Mouse (Mus musculus): ENCODE data around the gene Krtap1-5.
"Not testable (repeated sequence)": the region's sequence is repeated elsewhere in the genome, so short reads cannot be mapped to it uniquely, and the experiment has no call there.

Gene Krtap1-5

DNA sequence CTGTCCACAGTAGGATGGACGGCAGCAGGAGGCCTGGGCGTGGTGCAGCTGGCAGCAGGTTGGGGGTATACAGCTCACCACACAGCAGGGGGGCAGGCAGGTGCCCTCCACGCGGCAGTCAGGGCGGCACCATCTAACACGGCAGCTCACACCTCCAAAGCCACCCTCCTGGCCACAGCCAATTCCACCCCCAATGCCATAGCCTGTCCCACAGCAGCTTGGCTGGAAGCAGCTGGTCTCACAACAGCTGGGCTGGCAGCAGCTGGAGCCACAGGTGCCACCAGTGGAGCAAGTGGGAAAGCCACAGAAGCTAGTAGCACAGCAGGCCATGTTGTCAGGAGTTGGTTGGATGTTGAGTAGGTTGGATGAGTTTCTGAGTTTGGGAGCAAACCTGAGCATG is at the start of gene Krtap1-5:
Gene Krtap1-5 (minus strand): TSS at position 381 of the 400 bp plus-strand sequence.
- no peak for DNase-seq

DNA sequence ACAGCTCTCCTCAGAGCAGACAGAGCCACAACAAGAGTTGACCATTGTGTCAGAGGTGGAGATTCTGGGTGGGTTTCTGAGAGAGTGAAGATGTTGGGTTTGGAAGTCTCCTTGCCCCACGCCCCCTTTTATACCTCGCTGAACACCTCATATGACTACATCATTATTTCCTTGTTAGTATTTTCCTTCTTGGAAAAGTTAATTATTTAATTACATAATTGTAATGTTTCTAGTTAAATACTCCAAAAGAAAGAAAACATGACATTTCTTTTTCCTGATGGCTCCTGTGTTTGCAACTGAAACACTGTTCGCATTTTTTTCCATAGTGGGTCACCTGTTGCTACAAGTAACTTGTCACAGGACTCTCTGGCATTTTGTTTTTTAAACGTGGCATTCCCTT is 47.3 kb upstream of the Krtap1-5 start, which contains the start of gene Krtap4-1:
Gene Krtap4-1 (minus strand): TSS at position 101 of the 400 bp plus-strand sequence.
- DNase-seq: no peak

DNA sequence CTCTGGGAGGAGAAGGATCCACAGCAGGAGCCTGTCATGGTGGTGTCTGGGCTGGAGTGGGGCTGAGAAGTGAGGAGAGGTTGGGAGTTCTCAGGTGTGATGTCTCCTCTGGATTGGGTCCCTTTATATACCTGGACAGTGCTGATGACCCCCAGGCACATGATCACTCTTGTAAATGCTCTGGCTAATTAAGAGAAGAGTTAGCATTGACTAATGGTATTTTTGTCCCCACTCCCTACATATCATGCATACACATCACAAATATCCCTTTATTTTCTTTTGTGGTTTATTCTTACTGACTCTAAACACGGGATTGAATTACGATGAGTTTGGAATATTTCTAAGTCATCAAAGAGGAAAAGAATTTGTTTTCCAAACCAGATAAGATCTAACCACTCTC is 39.5 kb upstream of the Krtap1-5 start, which contains the start of gene Gm11562:
Gene Gm11562 (minus strand): TSS at position 101 of the 400 bp plus-strand sequence.
- no peak for DNase-seq

DNA sequence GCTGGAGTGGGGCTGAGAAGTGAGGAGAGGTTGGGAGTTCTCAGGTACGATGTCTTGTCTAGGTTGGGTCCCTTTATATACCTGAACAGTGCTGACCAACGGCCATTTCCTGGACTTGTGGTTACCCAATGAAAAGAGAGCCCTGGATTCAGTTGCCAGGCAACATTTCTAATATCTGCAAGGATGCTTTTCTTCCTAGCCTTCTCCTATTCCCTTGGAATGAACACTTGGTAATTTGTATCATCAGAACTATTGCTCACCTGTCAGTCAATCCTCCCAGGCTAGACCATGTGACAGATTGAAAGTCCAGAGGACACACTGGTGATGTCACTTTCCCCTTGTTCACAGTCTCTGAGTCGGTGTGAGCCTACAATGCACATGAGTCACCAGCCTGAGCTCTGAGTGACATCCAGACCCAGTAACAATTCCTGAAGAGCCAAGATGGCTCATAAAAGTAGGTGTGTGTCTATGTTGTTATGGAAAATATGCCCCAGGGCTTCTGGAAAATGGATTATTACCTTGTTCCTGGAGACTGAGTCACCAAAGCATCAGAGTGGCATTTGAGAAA is 34.1 kb upstream of the Krtap1-5 start, which contains the start of gene Krtap2-4:
Gene Krtap2-4 (minus strand): TSS at position 51 of the 568 bp plus-strand sequence.
- DNase-seq: no peak

DNA sequence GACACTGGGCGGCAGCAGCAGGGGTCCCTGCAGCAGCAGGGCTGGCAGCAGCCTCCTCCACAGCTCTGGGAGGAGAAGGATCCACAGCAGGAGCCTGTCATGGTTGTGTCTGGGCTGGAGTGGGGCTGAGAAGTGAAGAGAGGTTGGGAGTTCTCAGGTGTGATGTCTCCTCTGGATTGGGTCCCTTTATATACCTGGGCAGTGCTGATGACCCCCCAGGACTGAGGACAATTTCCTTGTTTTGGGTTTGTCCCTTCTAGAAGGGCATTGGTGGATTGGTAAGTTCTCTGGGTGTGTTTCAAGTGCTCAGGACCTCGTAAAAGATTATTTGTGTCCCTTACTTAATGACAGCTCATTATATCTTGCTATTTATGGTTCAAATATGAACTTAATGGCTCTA is 29.3 kb upstream of the Krtap1-5 start, which contains the start of gene Gm11937:
Gene Gm11937 (minus strand): TSS at position 101 of the 400 bp plus-strand sequence.
- not testable (repeated sequence) for DNase-seq

DNA sequence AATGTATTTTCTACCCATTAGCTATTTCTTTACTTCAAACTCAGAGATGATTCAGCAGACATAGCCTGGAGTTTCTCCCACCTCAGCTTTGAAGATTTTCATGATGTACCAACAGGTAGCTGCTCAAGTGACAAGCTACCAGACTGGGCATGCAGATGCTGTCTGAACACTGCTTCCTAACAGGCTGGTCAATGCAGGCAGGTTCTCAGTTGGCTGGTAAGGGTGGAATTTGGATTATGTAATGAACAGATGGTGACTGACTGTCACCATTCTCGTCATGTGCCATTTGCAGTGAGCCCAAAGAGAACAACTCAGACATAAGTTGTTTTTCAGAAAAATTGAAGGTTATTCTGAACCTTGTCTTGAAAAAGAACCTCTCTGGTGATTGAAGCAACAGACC is 28.3 kb upstream of the Krtap1-5 start:
- no peak for DNase-seq

DNA sequence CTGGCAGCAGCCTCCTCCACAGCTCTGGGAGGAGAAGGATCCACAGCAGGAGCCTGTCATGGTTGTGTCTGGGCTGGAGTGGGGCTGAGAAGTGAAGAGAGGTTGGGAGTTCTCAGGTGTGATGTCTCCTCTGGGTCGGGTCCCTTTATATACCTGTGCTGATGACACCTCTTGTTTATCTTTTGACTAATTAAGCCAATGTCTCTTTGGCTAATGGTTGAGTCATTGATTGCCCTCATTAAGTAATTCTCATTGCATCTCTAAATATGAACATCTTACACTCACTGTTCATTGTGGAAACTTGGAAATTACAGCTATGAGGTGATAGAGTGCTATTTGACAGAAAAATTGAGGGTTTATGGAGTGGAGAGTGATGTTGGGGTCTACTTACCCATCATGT is 22.4 kb upstream of the Krtap1-5 start, which contains the start of gene Gm11938:
Gene Gm11938 (minus strand): TSS at position 101 of the 400 bp plus-strand sequence.
- not testable (repeated sequence) for DNase-seq

DNA sequence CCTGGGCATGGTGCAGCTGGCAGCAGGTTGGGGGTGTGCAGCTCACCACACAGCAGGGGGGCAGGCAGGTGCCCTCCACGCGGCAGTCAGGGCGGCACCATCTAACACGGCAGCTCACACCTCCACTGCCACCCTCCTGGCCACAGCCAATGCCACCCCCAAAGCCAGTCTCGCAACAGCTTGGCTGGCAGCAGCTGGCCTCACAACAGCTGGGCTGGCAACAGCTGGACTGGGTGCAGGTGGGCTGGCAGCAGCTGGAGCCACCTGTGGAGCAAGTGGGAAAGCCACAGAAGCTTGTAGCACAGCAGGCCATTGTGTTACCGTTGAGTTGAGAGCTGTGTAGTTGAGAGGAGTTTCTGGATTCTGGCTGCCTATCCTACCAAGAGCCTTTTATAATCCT is 16.9 kb upstream of the Krtap1-5 start, which contains the start of gene Krtap9-3:
Gene Krtap9-3 (minus strand): TSS at position 364 of the 400 bp plus-strand sequence.
- DNase-seq: not testable (repeated sequence)

DNA sequence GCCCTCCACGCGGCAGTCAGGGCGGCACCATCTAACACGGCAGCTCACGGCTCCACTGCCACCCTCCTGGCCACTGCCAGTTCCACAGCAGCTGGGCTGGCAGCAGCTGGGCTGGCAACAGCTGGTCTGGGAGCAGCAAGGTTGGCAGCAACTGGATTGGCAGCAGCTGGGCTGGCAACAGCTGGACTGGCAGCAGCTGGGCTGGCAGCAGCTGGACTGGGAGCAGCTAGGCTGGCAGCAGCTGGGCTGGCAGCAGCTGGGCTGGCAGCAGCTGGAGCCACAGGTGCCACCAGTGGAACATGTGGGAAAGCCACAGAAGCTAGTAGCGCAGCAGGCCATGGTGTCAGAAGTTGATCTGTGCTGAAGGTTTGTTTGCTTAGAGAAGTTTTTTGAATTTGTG is 10.2 kb upstream of the Krtap1-5 start, which contains the start of gene Krtap1-3:
Gene Krtap1-3 (minus strand): TSS at position 359 of the 400 bp plus-strand sequence.
- no peak for DNase-seq

DNA sequence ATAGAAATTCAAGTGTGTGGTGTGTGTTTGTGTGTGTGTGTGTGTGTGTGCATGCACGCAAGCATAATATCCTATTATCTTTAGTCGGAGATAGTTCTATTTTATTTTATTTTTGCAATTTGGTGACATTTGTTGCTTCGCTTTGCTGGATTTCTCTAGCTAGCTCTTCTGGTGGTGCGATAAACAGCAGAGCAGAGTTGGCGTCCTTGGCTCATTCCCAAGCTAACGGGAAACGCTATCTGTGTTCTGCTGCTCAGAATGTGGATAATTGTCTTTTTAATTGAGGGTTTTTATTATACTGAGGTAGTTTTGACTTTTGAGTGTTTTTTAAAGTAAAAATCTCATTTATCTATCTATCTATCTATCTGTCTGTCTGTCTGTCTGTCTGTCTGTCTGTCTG is 4.3 kb upstream of the Krtap1-5 start:
- no peak for DNase-seq

DNA sequence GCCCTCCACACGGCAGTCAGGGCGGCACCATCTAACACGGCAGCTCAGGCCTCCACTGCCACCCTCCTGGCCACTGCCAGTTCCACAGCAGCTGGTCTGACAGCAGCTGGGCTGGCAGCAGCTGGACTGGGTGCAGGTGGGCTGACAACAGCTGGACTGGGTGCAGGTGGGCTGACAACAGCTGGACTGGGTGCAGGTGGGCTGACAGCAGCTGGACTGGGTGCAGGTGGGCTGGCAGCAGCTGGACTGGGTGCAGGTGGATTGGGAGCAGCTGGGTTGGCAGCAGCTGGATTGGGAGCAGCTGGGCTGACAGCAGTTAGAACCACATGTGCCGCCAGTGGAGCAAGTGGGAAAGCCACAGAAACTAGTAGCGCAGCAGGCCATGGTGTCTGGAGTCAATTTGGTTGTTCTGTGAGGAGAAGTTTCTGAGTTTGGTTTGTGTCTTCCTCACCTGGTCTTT is 2.5 kb upstream of the Krtap1-5 start, which contains the start of gene Krtap1-4:
Gene Krtap1-4 (minus strand): TSS at position 410 of the 460 bp plus-strand sequence.
- no peak for DNase-seq

DNA sequence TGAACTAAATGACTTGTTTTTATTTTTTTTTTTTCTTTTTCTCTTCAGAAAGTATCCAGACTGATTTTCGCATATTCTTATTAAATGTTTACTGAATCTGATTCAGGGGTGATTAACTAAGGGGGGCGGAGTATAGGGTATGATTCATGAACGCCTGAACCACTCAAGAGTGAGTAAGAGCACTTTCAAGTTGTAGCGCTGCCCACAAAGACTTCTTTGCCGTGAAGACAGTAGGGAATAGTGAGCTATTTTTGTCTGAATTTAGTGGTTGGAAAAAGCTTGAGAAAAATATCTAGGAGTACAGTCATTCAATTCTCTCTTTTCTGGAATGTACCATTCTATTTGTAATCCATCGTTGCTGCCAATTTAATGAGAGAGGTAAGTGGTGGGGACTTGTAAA is 748 bp upstream of the Krtap1-5 start:
- DNase-seq: no peak

DNA sequence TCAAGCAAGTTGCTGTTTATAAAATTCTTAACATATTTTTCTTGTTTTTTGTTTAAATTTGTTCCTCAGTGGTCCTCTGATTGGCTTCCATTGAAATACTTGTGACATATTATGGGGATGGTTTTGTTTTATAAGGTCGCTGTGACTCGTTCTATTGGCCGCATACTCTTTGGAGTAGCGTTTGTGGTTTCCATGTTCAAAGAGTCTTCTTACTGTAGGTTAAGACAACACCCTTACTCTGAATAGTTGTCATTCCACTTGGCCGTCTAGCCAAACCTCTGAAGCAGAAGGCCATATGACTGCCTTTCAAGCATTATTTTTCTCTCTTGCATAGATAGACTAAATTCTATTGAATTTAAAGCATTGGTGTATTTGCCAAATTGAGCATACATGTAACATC is 235 bp upstream of the Krtap1-5 start:
- DNase-seq: no peak

DNA sequence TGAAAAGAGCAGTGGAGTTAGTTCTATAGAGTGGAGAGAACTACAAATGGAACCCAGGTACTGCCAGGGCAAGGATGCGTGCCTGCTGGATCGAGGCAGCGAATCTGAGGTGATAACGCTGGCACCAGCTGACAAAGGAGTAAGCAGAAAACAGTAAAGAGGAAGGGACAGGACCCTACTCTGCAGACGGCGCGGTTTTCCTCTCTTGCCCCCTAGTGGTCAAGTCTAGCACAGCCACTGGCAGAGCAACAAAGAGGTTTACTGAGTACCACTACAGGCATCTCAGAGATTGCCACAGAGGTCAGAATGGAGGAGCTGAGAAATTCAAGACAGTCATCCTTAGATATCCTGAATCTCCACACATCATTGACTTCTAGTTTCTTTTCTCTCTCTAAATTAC is 6.7 kb downstream of the Krtap1-5 start:
- peak; percentile 72 for DNase-seq

DNA sequence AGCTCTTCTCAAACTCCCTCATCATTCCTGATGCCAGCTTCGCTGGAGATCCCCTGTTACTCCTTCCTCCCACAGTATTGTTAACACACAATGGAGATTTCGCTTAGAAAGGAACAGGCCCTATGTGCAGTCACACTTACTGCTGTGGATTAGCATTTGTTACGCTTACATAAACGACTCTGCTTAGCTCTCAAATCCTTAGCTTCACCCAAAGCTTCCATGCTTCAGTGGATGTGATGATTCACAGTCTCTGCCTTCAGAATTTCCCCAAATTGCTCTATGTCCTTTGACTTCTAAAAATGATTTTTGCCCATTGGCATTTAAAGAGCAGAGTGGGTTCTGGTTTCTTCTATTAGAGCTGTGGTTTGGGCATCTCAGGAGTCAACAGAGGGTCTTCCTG is 7.7 kb downstream of the Krtap1-5 start:
- no peak for DNase-seq

DNA sequence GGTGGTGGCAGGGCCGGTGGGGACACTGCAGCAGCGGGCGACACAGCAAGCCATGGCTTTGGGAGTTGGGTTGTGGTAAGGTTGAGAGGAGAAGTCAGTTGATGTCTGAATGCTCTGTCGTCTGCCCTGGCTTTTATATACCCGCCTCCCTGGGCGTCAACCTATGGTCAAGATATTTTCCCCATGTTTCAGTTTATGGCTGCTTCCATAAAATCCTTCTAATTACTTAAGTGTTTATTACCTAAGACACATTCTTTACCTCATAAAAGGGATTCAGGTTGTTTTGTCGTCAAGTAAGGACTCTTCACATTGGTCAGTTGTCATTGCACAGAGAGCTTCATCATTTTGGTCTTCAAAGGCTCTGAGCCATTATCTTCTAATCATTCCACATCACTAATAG is 14.3 kb downstream of the Krtap1-5 start, which contains the start of gene Krtap3-1:
Gene Krtap3-1 (minus strand): TSS at position 101 of the 400 bp plus-strand sequence.
- DNase-seq: no peak

DNA sequence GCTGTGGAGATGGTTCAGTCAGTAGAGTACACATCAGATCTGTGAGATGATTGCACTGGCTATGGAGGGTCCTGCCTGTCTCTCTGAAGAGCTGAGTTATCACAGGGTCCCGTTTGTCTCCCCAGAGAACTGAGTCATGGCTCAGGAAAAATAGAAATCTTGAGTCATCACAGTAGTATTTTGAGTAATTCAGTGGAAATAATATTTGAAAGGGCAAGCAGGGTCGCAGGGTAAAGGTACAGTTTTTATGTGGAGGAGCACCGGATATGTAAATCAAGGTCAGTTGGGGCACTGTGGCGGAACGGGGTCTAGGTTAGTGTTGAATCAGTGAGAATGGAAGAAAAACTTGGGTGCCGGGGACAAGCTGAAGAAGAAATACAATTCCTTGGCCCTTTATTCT is 18.2 kb downstream of the Krtap1-5 start:
- DNase-seq: no peak

DNA sequence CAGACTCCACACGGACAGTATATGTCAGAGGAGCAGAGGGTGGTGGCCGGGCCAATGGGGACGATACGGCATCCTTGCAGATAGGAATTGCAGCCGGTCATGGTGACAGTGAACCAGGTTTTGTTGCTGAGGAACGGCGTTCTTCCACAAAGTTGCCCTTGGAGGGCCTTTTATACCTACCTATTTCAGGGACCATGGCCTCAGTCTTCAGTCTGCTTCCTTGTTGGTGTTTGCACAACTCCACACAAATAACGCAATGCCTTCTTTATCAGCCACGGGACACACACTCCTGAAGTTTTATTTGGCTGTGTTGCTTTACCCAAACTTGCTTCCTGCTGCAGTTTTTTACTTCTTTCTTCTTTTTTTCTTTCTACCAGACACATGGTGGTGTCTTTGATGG is 21.4 kb downstream of the Krtap1-5 start, which contains the start of gene Gm11939:
Gene Gm11939 (minus strand): TSS at position 101 of the 400 bp plus-strand sequence.
- DNase-seq: no peak

DNA sequence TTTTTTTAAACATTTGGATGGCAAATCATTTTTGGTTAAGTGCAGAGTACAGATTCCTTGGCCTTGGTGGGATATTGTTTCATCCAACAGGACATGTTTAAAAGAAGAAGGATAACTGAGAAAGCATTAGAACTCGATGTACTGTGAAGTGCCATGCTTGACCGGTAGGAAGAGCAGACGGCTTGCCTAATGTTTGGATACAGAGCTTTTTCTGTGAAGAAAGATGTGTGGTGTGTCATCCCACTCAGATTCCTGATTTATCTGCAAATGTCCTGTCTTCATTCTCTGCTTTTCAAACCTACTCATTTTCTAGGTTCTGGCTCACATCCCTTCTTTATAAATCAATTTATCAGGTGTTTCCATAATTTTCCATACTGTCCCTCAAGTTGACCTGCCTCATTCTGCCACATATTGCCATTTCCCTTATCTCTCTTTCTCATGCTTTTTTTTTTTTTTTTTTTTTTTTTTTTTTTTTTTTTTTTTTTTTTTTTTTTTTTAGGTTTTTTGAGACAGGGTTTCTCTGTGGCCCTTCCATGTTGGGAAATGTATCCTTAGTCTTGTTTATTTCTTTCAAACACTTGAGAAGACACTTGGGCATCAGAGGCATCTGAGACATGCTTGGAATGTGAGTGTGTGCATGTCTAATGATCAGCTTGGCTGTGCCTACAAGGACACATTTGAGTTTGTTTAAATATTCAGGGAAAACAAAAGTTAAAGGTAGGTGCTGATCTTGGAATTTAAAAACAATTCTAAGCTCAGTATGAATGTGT is 22.7 kb downstream of the Krtap1-5 start:
- no peak for DNase-seq

DNA sequence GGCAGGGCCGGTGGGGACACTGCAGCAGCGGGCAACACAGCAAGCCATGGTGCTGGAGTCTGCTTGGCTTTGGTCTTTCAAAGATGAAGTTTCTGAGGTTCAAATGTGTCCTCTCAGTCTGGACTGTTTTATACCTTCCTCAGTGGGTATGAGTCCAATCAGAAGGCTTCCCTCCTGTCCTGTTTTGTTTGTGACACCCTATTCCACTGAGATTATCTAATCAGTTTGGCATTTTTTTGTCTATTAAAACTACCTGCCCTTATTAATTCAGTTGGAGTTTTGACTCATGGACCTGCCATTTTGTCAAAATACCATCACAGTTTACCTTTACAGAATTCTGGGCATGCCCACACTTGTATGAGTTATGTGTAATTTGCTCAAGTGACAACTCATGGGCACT is 24.1 kb downstream of the Krtap1-5 start, which contains the start of gene Krtap3-2:
Gene Krtap3-2 (minus strand): TSS at position 101 of the 400 bp plus-strand sequence.
- DNase-seq: no peak

DNA sequence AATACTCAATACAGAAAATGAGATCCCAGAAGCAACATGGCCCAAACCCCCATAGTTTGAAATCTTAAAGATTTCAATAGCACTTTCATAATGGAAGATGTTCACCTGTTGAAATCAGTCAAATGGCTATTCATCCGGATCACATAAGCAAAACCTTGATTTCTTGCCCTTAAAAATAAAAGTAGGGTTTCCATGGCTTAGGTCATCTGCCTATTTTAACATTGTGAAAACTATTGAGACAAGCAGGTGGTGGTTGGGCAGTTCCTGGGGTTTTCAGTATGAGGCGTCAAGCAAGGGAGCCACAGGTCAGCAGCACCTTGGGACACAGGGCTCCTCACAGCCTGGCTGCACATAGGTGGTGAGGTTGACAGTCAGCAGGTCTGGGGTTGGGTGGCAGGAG is 24.6 kb downstream of the Krtap1-5 start:
- DNase-seq: no peak

DNA sequence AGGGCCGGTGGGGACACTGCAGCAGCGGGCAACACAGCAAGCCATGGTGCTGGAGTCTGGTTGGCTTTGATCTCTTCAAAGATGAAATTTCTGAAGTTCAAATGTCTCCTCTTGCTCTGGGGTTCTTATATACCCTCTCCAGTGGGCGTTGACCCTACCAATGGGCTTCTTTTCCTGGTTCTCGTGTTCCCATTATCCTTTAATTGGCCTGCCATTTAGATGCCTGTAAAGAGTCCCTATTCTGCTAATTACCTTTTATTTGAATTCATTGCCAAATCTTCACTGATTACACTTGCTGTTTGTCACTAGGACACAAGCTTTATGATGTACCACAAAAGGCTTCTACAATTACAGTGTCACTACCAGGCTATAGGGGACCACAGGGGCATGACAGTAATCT is 30.1 kb downstream of the Krtap1-5 start, which contains the start of gene Krtap3-3:
Gene Krtap3-3 (minus strand): TSS at position 101 of the 400 bp plus-strand sequence.
- DNase-seq: no peak

DNA sequence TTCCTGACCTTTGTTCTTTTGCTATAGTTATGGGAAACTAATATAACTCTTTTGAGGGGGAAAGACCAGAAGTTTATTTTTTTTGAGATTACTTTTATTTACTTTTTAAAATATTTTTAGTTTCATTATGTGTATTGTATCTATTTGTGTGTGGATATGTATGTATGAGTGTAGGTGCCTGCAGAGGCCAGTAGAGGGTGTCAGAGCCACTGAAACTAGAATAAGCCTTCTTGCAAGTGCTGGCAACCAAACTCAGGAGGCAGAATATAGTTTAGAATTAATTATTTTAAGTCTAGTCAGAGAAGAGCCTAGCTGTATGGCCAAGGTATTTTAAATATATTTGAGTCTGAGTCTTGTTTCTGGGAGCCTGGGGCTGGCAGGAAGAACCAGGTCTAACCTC is 32.9 kb downstream of the Krtap1-5 start:
- no peak for DNase-seq
